Mouse (Mus musculus): ENCODE data around the gene Spag7. TPM values are rescaled to one million over a fixed set of nuclear protein-coding genes. Genes with fewer than 3 reads are reported as not detected.

The Spag7 gene
- polyA plus RNA-seq, 1 experiment from 2014 or later = 156 TPM

- H3K4me3 ChIP-seq = peak within 1 kb of the TSS; percentile 99
- H3K4me2 ChIP-seq (replicated peaks) = peak within 1 kb of the TSS; percentile 94
- peak within 1 kb of the TSS; percentile 97 for H3K27ac ChIP-seq (replicated peaks)
- H3K9ac ChIP-seq (replicated peaks) = peak within 1 kb of the TSS; percentile 98
- WGBS = 0% methylated on average over 56 of the region's 61 CpGs
- peaks cover 35% of the 10 kb centered on the region for H3K36me3 ChIP-seq
- ATAC-seq (ENCODE audit: low FRiP score, low read depth) = peak; percentile 42
- H3K27me3 ChIP-seq = peaks cover 8% of the 10 kb centered on the region; the same call in 1 of the 2 replicates
- peaks cover 42% of the 10 kb centered on the region for H3K4me1 ChIP-seq
- no peaks in the 10 kb centered on the region for H3K9me3 ChIP-seq
Measured at GRCm38 (mm10) chr11:70654198-70654922, 14.9 kb downstream of the Spag7 start, which contains the start of gene Pfn1. Gene Pfn1 (minus strand): TSS chr11:70654644.

- H3K4me2 ChIP-seq (replicated peaks) = peak overlapping the region; percentile 94
- peak; percentile 55 for ATAC-seq (ENCODE audit: low FRiP score, low read depth)
- peak overlapping the region; percentile 99 for H3K4me3 ChIP-seq
- H3K4me1 ChIP-seq = peaks cover 50% of the 10 kb centered on the region
- peaks cover 8% of the 10 kb centered on the region; the same call in 1 of the 2 replicates for H3K27me3 ChIP-seq
- H3K27ac ChIP-seq (replicated peaks) = peak overlapping the region; percentile 97
- peak overlapping the region; percentile 98 for H3K9ac ChIP-seq (replicated peaks)
- H3K36me3 ChIP-seq = peaks cover 43% of the 10 kb centered on the region
- no peaks in the 10 kb centered on the region for H3K9me3 ChIP-seq
- WGBS = under 1% methylated on average over 55 of the region's 63 CpGs
Measured at GRCm38 (mm10) chr11:70653345-70654197, 15.6 kb downstream of the Spag7 start.

GRCm38 (mm10) chr11:70652884-70653344 is 16.3 kb downstream of the Spag7 start:
- peaks cover 57% of the 10 kb centered on the region for H3K4me1 ChIP-seq
- peak overlapping the region; percentile 98 for H3K9ac ChIP-seq (replicated peaks)
- peak overlapping the region; percentile 97 for H3K27ac ChIP-seq (replicated peaks)
- no peaks in the 10 kb centered on the region for H3K9me3 ChIP-seq
- no peak for ATAC-seq (ENCODE audit: low FRiP score, low read depth)
- peaks cover 8% of the 10 kb centered on the region; the same call in 1 of the 2 replicates for H3K27me3 ChIP-seq
- peak overlapping the region; percentile 99 for H3K4me3 ChIP-seq
- H3K4me2 ChIP-seq (replicated peaks) = peak overlapping the region; percentile 94
- peaks cover 43% of the 10 kb centered on the region for H3K36me3 ChIP-seq
- WGBS = 63% methylated on average over 6 of the region's 6 CpGs

DNA sequence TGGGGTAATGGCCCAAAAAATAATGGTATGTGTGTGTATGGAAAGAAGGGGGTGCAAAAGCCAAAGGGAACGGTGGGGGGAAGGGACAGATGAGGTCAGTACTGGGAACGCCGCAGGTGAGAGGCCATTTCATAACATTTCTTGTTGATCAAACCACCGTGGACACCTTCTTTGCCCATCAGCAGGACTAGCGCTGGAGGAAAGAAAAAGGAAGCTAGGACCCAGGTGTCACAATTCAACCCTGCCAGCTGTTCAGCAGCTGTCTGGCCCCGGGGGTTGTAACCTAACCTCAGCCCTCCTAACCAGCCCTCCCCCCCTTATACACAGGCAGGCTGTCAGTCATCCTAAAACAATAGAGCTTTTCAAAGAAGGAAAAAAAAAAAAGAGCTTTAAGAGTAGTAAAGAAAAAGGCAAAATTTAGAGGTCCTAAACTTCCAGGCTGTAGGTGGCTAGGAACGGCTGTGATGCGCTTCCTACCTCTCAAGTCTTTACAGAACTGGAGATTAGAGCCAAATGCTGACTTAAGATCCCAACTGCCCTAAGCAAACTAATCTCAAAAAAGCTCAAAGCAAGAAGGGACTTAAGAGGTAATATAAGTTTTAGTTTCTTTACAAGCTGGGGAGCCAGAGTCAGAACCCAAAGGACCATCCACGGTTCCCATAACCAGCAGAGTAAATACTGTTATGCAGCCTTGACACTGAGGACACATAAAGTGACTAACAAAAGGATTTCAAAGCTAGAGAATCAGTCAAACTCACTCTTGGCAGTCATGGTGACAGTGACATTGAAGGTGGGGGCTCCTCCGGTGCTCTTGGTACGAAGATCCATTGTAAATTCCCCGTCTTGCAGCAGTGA is 17.0 kb downstream of the Spag7 start:
- no peak for ATAC-seq (ENCODE audit: low FRiP score, low read depth)
- Histone ChIP-seq H3K9me3 (no peaks in the 10 kb centered on the region), H3K4me1 (peaks cover 57% of the 10 kb centered on the region), H3K4me3 (peak overlapping the region; percentile 99), H3K36me3 (peaks cover 43% of the 10 kb centered on the region), H3K27me3 (peaks cover 8% of the 10 kb centered on the region; the same call in 1 of the 2 replicates), H3K4me2 (replicated peaks) (peak overlapping the region; percentile 94), H3K27ac (replicated peaks) (0 out of 2 replicates have a peak overlapping the region, but pooled peaks have one; percentile 97), H3K9ac (replicated peaks) (peak overlapping the region; percentile 98)
- 76% methylated on average over 12 of the region's 12 CpGs for WGBS

DNA sequence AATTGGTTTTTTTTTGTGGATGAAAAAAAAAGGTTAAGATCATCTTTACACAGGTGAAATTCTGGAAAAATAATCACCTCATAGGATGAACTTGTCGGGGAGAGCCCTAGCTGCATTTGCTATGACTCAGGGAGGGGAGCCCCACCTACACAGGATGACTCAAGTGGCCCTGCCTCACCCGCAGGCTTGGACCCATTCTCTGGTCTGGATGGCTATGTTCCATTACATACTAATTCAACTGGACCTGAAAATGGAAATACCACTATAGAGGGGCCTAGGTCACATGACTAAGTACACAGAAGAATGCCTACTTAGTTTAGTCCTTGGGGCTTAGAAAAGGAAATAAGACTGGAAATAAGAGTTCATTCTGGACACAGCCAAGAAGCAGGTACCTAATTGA is 17.8 kb downstream of the Spag7 start:
- ATAC-seq (ENCODE audit: low FRiP score, low read depth) = no peak
- WGBS = 85% methylated on average over 2 of the region's 2 CpGs
- Histone ChIP-seq H3K9ac (replicated peaks) (no peak overlapping the region; the same call in 1 of the 2 replicates), H3K27ac (replicated peaks) (no peak overlapping the region), H3K4me1 (peaks cover 49% of the 10 kb centered on the region), H3K27me3 (0 out of 2 replicates have a peak, but pooled peaks cover 2% of the 10 kb centered on the region), H3K4me3 (no peak overlapping the region), H3K9me3 (no peaks in the 10 kb centered on the region), H3K36me3 (peaks cover 43% of the 10 kb centered on the region), H3K4me2 (replicated peaks) (no peak overlapping the region)

DNA sequence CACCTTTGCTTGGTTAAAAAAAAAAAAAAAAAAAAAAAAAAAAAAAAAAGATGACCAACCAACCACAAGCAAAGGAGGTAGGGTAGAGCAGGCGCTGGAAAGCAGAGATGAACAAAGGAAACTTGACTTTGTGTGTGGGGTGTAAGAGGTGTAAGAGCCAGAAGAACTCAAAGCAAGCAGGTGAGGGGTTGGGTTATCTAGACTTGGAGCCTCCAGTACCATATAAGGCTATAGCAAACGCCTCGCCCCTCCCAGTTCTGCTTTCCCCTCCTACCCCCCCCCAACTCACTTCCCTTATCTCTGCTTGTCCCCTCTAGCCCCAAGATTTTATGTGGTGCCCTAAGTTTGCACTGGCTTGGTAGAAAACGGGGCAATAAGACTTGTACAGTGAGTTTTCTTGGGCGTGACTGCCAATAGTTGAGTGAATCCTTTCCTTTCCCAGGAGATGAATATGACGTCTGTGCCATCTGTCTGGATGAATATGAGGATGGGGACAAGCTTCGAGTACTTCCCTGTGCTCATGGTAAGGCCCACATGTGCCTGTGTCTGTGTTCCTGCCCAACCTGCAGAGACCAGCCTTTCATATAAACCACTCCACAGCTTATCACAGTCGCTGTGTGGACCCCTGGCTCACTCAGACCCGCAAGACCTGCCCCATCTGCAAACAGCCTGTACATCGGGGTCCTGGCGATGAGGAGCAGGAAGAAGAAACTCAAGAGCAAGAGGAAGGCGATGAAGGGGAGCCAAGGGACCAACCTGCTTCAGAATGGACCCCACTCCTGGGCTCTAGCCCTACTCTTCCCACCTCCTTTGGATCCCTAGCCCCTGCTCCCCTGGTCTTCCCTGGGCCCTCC is 18.7 kb downstream of the Spag7 start:
- H3K4me2 ChIP-seq (replicated peaks) = no peak overlapping the region
- H3K9me3 ChIP-seq = no peaks in the 10 kb centered on the region
- H3K9ac ChIP-seq (replicated peaks) = no peak overlapping the region; the same call in 1 of the 2 replicates
- H3K27ac ChIP-seq (replicated peaks) = no peak overlapping the region
- ATAC-seq (ENCODE audit: low FRiP score, low read depth) = no peak
- 87% methylated on average over 12 of the region's 12 CpGs for WGBS
- H3K4me3 ChIP-seq = no peak overlapping the region; the same call in 1 of the 2 replicates
- H3K36me3 ChIP-seq = peaks cover 43% of the 10 kb centered on the region
- peaks cover 49% of the 10 kb centered on the region for H3K4me1 ChIP-seq
- no peaks in the 10 kb centered on the region for H3K27me3 ChIP-seq

GRCm38 (mm10) chr11:70649185-70649734 is 20.0 kb downstream of the Spag7 start:
- H3K4me2 ChIP-seq (replicated peaks) = no peak overlapping the region
- peaks cover 54% of the 10 kb centered on the region for H3K4me1 ChIP-seq
- H3K27me3 ChIP-seq = no peaks in the 10 kb centered on the region
- 90% methylated on average over 8 of the region's 8 CpGs for WGBS
- peaks cover 56% of the 10 kb centered on the region for H3K36me3 ChIP-seq
- H3K27ac ChIP-seq (replicated peaks) = no peak overlapping the region
- H3K9ac ChIP-seq (replicated peaks) = no peak overlapping the region
- no peak for ATAC-seq (ENCODE audit: low FRiP score, low read depth)
- H3K9me3 ChIP-seq = no peaks in the 10 kb centered on the region
- no peak overlapping the region; the same call in 1 of the 2 replicates for H3K4me3 ChIP-seq

DNA sequence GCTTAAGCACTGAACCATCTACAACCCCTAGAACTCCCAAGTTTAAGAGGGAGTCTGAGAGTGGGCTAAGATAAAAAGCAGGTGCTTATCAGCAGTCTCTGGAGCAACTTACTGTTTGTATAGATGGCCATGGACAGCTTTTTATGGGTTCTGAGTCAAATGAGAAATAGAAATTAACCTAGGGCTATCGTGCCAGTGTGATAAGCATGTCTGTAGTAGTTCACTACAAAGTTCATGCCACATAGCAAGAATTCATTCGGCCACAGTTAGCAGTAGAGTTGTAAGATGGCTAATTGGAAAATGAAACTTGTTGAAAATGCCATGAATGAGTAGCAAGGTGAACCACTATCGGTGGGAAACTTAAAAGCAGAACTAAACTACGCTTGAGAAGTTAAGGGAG is 20.7 kb downstream of the Spag7 start:
- H3K4me1 ChIP-seq = peaks cover 54% of the 10 kb centered on the region
- H3K4me2 ChIP-seq (replicated peaks) = peak overlapping the region; percentile 85
- H3K36me3 ChIP-seq = peaks cover 60% of the 10 kb centered on the region
- H3K9me3 ChIP-seq = no peaks in the 10 kb centered on the region
- no peaks in the 10 kb centered on the region for H3K27me3 ChIP-seq
- peak overlapping the region; percentile 76; the same call in 1 of the 2 replicates for H3K9ac ChIP-seq (replicated peaks)
- no peak for ATAC-seq (ENCODE audit: low FRiP score, low read depth)
- no peak overlapping the region for H3K27ac ChIP-seq (replicated peaks)
- WGBS = 90% methylated on average over 4 of the region's 4 CpGs
- H3K4me3 ChIP-seq = peak overlapping the region; percentile 68

- peaks cover 50% of the 10 kb centered on the region for H3K4me1 ChIP-seq
- peak overlapping the region; percentile 85 for H3K4me2 ChIP-seq (replicated peaks)
- H3K4me3 ChIP-seq = peak overlapping the region; percentile 68
- ATAC-seq (ENCODE audit: low FRiP score, low read depth) = peak; percentile 17
- H3K36me3 ChIP-seq = peaks cover 63% of the 10 kb centered on the region
- H3K27me3 ChIP-seq = no peaks in the 10 kb centered on the region
- H3K9me3 ChIP-seq = no peaks in the 10 kb centered on the region
- peak overlapping the region; percentile 76 for H3K9ac ChIP-seq (replicated peaks)
- WGBS = 4% methylated on average over 28 of the region's 28 CpGs
- peak overlapping the region; percentile 92 for H3K27ac ChIP-seq (replicated peaks)
Measured at GRCm38 (mm10) chr11:70647716-70648420, 21.3 kb downstream of the Spag7 start.

All from midbrain, embryonic 12.5 days (tissue).